Mouse (Mus musculus) urinary bladder, postnatal 10 days (tissue): ENCODE data around the gene Dgcr2.

Experiments used
- DNase-seq: peaks from one replicate; pipeline ENCODE4 v3.0.0; 2022; ENCODE audit warnings: low spot score

Gene Dgcr2

DNA sequence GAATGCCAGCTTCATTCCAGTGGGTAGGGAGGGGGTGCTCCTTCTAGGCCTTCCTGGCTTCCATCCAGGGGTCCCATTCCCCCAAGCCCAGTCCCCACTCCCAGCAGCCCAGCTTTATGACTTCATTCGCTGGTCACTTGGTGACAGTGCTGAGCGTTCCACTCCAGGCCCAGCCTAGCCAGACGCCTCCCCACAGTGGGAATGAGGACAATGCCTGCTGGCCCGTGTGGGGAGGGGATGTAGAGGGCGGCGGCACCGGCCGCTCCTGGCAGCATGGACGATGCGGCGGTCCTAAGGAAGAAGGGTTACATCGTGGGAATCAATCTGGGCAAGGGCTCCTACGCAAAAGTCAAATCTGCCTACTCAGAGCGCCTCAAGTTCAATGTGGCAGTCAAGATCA lies at the start of gene Dgcr2, which contains the start of gene Tssk2:
TSS of gene Dgcr2 (minus strand) at position 101 of the 400 bp plus-strand sequence.
TSS of gene Tssk2 (plus strand) at position 176 of the 400 bp plus-strand sequence.
- no peak for DNase-seq

DNA sequence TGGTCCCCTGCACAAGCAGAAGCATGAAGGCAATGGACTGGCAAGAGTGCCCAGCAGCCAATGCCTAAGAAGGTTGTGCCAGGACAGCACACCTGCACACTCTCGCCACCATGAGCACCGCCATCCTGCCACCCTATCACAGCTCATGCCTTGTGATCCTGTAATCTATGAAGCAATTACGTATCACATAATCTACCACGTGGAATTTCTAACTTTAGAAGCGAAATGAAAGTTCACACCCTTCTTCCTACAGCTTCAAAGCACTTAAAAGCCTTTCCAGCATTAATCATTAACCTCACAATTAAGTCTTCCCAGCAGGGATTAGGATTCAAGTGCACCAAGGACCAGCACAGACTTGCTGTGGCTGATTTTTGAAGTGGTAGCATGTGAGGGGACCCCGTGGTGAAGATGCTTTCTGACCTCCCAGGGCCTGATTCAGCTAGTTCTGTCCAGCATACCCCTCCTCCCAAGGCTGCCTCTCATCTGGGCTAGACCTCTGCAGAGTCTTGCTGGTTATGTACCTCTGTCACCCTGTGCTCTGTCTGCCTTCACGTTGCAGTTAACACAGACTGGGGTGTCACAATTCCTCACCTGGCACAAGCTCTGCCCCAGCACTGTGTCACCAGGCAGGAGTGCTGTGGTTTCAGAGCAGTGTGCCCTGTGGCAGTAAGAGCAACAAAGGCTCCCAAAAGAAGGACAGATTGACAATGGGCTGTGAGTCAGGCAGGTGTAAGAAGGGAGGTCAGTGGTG lies 46.9 kb upstream of the Dgcr2 start:
- no peak for DNase-seq

DNA sequence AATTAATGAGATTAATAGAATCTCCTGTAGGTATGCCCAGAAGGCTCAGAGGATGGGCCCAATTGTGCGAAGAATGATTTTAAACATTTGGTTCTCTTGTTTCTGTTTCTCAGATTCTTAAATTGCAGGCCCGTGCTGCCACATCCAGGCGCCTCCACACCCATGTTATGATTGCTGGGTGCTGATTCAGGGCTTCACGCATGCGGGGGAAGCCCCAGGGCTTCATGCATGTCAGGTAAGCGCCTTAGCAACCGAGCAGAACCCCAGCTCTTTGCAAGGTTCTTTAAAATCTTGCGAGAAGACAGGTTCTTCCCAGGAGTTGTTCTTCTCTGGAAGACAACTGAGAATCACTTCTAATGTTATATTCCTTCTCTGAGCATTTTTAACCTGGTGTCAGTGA lies 45.1 kb upstream of the Dgcr2 start:
- no peak for DNase-seq

DNA sequence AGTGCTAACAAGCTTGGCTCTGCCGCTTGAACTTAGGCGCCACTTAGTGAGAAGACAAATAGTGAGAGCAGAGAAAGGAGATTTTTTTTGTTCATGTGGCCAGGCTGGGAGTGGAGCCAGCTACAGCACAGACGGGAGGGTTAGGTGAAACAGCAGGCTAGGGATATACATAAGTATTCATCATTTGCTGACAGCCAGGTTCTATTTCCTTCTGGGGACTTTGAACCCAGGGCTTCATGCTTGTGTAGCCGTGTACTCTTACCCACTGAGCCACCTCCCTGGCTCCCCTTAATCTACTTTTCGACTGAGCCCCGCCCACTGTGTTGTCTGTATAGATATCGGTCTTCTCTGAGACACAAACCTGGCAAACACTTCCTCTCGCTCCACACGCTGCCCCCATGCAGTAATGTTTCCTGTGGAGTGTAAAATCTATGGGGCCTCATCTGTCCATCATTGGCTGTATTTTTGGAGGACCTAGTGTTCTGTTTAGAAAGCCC lies 40.9 kb upstream of the Dgcr2 start:
- DNase-seq = no peak

DNA sequence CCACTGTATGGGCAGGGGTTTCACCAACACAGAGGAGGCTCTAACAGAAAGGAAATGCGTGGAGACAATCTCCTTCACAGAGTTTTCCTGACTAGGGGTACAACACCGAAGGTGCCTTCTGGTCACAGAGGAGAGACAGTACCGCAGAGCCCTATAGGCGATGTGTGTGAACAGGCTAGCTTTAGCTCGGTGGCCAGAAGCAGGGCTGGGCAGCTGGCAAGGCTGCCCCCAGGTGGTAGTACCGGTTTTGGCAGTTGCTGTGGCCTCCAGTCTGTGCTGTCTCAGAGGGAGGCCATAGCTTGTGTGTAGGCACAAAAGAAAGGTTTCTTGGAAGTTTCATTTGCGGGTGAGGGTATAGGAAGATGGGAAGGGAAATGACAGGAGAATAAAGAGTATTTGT lies 40.5 kb upstream of the Dgcr2 start:
- DNase-seq = no peak

DNA sequence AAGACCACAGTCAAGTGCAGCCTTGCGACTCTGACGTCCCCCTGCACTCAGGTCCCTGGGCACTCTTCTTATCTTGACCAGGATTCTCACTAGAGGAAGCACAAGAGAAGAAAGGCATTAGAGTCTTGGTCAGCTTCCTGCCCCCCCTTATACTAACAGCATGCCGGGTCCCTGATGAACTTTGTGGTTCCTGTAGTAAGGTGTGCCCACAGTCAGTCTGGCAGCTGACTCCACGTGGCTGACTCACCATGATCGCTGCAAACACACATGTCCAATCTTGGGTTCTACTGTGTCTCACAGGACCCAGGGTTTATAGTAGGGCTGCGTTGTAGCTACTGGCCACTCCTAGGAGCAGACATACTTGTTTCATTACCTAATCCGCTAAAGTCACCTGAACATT lies 39.8 kb upstream of the Dgcr2 start:
- DNase-seq = no peak

DNA sequence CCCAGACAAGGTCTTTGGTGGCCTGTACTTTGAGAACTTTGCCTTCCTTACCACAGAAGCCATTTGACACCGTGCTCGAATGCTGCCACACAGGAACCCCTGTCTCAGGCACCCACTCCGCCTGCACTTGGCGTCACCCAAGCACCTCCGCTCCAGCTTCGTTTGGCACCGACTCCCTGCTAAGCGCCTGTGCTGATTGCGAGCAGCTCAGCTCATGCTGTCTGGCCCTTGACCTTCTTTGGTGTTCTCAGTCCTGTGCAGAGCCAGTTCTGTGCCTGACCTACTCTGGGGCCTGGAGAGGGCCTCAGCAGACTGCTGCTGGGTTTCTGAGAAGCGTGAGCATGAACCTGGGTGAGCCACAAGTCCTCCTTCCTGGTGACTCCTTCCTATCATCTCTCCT lies 38.4 kb upstream of the Dgcr2 start:
- no peak for DNase-seq

DNA sequence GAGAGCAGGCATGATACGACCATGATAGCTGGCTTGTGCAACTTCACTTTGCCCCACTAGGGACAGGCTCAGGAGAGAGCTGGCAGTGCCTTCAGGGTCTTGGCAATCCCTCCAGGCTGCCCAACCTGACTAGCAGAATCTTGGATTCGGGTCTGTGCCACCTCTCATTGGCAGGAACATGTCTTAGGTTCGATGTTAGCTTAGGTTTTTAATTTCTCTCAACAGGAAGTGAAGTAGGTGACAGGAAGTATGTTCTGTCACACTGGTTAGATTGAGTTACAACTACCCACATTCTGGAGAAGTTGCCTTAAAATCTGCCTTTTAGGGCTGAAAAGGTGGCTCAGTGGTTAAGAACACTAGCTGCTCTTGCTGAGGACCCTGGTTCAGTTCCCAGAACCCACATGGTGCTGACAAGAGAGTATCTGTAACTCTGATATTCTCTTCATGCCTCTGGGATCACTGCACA lies 36.1 kb upstream of the Dgcr2 start:
- DNase-seq = no peak

DNA sequence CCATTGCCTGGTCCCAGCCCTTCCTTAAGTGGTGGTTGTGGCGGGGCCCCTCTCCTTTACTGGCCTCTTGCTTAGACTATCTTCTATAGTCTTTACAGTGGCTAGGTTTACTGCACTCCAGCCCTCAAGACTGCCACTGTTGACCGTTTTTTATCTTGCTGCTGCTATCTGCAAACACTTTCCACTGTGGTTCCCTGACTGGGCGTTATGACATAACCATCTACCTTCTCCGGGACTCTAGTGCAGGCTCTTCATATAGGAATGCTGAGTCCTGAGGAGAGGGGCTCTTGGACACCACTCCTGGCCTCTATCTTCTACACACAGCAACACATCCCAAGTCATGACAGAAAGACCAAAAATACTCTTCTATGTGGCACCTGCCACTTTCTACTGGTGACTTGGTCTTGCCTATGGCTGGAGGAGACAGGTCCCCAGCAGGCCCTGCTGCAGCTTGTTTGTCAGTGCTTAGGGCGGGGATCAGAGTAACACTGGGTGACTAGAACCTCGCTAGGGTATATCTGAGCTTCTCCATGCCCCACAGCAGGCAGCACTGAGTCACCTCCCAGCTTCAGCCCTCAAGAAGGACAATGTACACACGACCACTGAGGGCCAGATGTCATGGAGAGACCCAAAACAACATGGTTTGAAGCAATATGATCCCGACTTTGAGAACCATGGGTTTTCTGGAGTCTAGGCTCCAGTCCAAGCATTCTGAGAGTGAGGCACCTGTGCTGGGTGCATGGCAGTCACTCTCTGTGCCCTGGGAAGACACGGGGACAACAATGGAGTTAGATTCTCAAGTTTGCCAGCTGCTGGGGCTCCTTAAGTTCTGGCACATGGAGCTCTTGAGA lies 35.5 kb upstream of the Dgcr2 start:
- no peak for DNase-seq

DNA sequence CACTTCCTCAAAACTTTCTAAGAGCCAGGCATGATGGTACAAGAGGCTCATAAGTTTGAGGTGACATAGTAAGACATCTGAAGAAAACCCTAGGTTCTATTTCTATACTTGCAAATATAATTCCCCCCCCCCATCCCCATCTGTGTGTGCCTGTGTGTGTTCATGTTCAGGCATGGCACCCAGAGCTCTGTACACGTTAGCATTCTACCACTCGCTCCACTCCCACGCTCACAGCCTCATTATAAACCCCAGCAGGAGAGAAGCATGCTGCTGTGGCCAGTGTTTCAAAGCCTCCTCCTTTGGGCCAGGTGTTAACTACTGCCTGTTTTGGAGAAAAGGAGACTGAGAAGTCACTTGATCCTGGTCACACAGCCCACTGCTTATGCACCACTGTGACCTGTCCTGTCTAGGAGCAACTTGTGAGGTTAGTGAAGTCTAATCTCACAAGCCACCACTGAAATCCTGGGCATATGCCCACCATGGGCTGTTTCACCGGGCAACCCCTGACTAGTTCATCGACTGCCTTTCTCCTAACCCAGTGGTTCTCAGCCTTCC lies 33.6 kb upstream of the Dgcr2 start:
- no peak for DNase-seq

DNA sequence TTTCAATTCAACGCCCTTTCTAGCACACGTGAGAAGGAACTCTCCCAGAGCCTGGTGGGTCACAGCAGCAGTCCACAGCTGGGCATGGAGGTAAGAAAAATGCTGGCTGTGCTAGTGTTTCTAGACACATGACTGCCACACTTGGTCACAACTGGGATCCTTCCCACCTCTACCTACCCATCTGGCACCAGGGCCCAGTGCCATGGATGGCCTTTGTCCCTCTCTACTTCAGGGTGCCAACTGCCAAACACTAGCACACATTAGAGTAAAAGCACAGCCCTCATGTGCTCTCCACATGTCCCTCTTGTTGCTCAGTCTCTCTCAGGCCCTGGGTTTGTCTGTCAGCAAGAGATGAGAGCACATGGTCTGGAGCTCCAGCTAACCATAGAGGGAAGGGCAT lies 31.3 kb upstream of the Dgcr2 start:
- DNase-seq = no peak

DNA sequence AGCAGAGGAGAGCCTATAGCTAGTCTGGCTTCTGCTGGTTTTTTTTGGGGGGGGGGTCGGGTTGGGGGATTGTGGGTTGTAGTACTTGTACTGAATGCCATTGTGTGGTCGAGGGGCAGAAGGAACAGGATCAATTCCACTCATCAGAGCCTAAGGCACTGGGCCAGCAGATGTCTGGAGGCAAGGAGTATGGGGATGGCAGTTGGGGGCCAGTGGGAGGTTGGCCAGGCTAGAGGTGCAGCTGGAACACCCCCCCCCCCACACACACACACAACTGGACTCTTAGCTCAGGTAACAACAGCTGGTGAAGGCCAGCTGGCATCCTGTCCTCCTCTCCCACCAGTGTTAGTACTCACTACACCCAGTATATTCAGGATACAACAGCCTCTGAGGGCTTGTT lies 30.8 kb upstream of the Dgcr2 start:
- no peak for DNase-seq

DNA sequence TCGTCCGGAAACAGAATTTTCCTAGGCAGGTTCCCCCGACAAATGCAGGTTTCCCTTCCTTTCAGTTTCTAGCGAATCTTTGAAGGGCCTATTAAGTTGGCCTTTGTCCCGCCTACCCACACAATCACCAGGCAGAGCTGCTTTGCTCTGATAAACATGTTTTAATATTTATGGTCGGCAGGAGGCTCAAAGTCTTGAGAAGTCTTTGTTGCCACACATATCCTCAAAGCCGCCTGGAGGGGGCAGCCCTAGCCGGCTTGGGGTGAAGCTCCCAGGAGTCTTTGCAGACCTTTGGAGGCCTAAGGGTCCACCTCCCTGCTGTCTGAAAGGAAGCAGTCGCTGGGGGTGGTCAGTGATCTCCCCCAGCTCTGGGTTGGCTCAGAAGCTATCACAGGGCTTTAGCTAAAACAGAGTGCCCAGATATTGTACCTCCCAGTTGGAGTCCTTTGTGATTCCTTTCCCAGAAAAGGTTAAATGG lies 30.3 kb upstream of the Dgcr2 start:
- no peak for DNase-seq

DNA sequence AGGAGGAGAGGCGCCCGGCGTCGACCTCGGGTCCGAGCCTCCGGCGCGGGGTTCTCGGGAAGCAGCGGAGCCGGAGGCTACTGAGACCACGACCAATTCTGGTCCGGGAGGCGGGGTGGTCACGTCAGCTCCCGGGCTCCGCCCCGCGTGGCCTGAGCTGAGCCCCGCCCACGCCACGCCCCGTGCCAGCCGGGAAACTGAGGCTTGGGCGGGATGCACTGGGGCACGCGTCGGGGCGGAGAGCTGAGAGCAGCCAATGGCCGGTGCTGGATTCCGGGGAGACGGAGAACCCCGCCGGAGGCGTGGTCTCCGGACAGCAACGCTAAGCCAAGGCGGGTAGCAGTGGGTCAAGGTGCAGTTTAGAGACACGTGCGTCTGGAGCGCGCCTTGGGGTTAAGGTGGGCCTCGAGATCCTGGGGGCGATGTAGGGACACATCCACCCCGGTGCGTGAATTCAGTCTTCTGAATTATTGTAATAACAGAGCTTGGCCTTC lies 29.8 kb upstream of the Dgcr2 start, which contains the start of gene Slc25a1:
TSS of gene Slc25a1 (minus strand) at position 133 of the 494 bp plus-strand sequence.
- peak; percentile 42 for DNase-seq

DNA sequence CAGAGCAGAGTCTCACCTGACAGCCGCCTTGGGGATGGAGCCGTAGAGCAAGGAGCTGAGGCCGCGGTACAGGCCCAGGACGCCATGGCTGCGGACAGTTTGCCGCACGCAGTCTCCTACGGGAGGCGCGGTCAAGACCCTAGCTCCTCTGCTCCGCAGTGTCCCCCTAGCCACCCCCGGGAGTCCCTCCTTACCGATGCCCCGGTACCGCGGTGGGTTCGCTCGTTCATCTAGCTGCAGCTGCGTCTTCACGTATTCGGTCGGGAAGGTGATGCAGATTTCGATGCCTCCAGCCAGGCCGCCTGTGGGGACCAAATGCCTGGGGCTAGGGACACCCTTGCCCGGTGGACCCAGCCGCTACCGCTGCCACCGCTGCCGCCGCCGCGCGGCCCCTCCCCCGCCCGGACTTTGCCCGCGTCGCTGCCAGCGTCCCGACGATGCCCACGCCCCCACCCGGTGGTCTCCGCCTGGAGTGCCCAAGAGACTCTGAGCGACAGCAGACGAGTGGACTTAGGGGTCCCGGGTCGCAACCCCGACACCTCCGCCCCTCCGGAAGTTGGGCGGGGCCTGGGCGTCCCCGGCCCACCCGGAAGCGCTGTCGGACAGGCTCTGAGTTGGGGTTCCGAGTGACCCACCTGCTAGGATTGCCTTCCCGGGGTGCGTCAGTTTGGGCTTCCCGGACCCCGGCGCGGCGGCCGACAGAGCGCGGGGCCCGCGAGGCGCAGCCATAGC lies 29.2 kb upstream of the Dgcr2 start:
- no peak for DNase-seq

DNA sequence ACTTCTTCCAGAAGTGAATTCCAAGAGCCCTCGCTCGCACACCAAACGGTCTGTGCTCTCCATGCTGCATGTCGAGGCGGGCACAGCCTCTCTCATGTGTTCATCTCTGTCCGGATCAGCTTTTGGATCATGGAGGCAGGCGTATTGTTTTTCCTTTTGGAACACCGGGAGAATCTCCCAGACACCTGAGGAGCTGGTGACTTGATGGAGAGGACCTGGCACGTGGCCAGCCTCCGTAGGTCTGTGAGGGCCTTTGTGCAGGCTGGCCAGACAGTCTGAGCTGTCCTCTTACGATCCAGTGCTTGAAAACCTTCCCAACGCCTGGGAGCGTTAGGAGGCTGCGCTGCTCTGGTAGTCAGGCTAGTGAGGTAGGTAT lies 23.8 kb upstream of the Dgcr2 start:
- DNase-seq = no peak

DNA sequence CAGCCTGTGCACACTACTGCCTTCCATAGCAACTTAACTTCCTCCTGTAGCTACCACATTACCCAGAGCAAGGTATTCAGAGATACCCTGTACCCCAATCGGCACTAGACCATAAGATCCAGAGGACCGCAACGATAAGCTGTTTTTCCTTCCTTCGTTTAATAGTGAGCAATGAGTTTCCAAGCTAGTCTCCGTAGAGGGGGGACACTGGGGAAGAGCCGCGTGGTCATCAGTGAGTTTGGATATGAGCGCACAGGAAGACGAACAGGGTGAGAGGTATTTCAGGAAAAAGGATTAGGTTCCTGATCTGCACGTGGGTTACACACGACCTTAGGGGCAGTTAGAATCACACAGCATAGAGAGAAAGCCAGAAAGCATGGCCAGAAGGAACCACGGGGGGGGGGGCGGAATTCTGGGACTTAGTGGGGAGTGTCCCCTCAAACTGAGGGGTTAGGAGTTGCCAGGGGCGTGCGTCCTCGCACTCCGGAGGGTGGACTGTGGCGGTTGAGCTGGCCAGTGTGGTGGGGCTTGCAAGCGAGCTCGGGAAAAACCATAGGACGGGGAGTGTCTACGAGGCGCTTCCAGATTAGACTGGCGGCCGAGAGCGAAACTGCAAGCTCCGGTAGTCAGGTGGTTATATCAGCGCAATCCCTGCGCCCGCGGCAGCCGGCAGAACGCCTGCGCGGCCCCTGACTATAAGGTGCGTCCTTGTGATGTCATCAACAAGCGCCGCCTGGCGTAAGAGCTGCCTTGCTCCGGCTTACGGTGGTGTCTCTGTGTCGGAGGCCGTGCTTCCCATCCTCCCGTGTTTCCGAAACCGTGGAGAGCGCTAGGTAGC lies 23.2 kb upstream of the Dgcr2 start:
- DNase-seq = peak; percentile 84

DNA sequence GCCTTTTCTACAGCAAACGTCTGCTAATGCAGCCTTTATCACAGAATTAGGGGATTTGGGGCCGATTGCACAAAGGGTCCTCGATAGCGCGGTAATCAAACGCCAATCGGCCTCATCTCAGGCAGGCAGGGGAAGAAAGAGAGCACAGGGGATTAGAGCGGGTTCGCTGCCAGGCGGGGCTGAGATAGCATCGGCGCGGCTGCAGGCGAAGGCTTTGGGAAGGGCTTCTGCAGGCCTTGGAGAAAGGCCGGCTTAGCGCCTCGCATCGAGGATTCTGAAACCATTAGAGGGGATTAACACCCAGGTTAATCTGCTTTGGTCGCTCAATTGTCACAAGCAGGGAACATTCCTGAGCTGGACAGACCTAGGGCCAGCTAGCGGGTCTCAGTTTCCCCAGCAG lies 22.2 kb upstream of the Dgcr2 start:
- DNase-seq = no peak

DNA sequence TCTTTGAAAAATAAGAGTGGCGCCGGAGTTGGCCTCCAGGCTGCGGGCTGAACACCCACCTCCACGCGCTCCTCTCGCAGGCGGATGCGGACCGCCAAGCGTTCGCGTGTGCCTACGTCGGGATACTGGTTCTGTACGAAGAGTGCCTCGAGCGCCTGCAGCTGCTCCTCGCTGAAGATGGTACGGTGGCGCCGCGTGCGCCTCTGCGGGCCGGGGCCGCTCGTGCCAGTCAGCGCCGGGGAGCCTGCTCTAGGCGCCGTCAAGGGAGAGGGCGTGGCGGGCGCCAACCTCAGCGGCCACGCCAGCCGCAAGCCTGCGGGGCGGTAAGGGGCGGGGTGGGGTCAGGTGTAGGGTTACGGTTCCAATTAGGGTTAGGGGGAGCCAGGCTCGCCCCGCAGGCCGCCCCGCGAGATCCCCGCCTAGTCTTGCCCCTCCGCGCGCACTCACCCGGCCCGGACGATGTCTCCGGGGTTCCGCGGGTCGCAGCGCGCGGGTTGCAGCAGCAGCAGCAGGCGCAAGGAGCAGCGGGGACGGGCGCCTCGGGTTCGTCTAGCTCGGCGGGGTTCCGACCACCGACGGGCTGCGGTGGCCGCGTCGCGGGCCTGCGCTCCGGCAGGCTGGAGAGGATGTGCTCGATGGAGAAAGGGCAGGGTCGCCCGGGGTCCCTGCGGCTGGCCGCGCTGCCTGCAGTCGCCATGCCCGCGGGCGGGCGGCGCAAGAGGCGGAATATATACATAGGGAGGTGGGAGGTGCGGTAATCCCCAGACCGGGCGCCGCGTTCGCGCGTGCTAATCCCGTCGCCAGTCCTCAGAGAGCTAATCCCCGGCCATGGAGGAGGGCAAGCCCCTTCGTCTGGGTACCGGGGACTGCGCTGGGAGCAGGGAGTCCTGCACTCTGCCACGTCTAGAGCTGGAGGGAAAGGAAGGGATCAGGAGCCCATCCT lies 16.2 kb upstream of the Dgcr2 start, which contains the start of gene Gsc2:
TSS of gene Gsc2 (minus strand) at position 753 of the 943 bp plus-strand sequence.
- no peak for DNase-seq
